Mouse (Mus musculus) cerebellum, adult 11-12 months (tissue): ENCODE measurements around the gene Erf.

Experiments used
- DNase-seq: peaks from one replicate; pipeline ENCODE4 v3.0.0; 2022

The Erf gene

GRCm38 (mm10) chr7:25279861-25280791, 29.6 kb upstream of the Erf start:
- DNase-seq: peak; percentile 83

GRCm38 (mm10) chr7:25279076-25279860, 28.7 kb upstream of the Erf start:
- peak; percentile 95 for DNase-seq

GRCm38 (mm10) chr7:25278341-25279075, 27.9 kb upstream of the Erf start:
- DNase-seq: peak; percentile 93

- no peak for DNase-seq
Observed at GRCm38 (mm10) chr7:25277998-25278340, 27.4 kb upstream of the Erf start.

DNA sequence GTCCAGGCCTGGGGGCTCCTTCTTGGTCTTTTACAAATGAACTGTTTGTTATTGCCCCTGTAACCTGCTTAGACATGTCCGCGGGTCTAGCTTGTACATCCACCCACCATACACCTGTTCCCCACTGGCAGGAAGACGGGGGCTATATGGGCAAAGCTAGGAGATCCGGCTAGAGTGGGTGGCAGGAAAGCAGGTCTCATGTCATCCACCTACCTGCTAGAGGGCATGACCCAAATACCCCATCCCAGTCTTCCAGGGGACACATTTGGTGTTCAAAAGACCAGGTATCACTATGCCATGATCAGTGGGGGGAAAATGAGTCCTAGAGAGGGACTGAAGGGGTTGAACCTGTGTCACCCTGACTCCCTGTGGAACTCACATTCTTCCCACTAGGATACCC, 26.8 kb upstream of the Erf start:
- DNase-seq: peak; percentile 56

DNA sequence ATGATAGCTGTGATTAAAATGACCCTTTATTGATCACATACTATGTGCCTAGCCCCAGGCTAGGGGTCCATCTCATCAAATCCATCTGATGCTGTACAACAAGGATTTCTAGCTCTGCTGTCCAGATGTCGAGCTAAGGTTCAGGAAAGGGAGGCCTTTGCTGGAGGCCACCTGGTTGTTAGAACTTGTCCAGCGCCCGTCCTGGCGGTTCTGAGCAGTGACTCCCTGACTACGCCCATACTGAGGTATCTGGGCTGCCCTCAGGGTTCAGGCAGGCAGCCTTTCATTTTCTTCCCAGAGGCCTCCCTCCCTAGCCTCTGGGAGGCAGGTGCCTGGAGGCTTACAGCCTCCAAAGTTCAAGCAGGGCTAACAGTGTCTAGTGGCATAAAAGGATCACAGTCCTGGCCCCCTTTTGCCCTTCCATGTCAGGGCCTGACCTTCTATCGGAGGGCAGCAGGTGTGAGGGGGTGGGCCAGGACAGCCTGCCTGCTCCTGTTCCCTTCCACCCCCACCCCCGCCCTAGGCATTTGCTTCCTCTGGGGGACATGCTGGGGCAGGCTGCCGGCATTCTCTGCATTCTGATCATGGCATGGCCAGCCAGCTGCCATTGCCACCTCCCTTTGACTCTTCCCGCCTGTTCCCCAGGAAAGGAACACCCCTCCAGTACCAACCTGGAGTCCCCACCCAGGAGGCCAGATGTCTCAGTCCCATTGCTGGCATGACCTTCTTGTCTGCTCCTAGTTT, 25.2 kb upstream of the Erf start:
- peak; percentile 47 for DNase-seq

DNA sequence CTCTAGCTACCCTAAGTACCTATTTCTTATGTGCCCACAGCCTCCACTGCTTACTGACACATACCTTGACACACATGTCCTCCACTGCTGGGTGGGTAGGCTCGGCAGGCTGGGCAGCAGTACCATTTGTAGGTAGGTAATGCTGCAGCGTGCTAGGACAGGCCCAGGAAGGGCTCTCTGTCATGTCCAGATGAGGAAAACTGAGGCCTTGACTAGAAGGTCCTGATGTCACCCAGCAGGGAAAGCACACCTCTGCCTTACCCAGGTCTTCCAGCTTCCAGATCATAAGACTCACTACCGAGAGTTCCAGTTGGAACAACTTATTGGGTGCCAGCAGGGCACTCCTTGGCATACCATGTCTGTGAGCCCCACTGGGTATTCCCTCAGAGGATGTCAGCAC, 24.4 kb upstream of the Erf start:
- no peak for DNase-seq

DNA sequence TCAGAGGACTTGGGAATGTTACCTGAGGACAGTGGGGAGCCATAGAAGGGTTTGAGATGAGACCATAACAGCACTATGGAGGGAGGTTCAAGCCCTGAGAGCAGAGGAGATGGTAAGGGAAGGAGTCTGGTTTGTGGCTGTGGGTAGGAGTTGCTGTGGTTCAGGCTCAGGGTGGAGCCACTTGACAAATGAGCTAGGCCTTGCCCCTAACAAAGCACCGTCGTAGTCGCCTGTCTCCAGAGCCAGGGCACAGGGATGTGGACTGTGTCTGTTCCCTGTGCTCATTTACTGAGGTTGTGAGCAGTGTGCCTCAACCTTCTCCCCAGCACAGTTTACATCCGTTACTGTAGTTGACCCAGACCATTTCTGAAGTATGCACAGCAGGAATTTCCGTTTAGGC, 24.0 kb upstream of the Erf start:
- no peak for DNase-seq

DNA sequence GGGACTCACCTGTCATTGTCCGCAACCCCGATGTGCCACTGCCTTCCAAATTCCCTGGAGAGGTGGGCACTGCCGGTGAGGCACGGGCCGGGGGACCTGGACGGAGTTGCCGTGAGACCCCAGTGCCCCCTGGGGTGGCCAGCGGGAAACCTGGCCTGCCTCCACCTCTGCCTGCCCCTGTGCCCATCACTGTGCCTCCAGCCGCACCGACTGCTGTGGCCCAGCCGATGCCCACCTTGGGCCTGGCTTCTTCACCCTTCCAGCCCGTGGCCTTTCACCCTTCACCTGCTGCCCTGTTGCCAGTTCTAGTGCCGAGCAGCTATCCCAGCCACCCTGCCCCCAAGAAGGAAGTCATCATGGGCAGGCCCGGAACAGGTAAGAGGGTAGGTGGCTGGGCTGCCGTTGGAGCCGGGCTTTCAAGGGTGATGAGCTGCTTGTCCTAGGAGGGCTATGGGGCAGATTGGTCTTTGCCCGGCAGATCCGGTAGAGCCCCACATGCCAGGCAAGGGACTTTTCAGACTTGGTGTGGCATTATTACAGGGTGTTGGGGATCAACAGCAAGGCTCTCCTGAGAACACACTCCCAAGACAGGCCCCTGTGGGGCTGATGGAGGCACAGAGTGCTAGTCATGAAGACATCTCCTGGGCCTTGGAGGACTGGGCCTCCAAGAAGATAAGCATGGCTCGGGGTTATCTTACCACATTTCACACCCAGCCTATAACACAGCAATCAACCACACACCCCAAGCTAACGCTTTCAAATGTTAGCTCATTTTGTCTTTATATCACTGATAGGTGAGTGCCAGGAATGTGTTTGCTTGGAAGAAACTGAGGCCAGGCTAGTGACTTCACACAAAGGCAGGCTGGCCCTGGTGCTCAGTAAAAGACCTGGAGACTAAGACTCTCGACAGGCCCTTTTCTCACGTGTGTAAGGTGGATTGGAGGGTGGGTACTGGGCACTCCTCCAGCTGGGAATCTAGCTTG, 23.0 kb upstream of the Erf start:
- no peak for DNase-seq

DNA sequence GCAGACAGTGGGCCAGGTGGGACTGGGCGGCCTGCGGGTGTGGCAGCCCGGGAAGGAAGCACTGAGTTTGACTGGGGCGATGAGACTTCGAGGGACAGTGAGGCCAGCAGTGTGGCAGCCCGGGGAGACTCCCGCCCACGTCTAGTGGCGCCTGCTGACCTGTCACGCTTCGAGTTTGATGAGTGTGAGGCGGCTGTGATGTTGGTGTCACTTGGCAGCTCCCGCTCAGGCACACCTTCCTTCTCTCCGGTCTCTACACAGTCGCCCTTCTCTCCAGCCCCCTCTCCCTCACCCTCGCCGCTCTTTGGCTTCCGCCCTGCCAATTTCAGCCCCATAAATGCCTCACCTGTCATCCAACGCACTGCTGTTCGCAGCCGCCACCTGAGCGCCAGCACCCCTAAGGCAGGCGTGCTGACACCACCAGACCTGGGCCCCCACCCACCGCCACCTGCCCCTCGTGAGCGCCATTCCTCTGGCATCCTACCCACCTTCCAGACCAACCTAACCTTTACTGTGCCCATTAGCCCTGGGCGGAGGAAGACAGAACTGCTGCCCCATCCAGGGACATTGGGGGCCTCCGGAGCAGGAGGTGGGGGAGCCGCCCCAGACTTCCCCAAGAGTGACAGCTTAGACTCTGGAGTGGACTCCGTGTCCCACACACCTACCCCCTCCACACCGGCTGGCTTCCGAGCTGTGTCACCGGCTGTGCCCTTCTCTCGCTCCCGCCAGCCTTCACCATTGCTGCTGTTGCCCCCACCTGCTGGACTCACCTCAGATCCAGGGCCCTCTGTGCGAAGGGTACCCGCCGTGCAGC, 22.1 kb upstream of the Erf start:
- peak; percentile 65 for DNase-seq

DNA sequence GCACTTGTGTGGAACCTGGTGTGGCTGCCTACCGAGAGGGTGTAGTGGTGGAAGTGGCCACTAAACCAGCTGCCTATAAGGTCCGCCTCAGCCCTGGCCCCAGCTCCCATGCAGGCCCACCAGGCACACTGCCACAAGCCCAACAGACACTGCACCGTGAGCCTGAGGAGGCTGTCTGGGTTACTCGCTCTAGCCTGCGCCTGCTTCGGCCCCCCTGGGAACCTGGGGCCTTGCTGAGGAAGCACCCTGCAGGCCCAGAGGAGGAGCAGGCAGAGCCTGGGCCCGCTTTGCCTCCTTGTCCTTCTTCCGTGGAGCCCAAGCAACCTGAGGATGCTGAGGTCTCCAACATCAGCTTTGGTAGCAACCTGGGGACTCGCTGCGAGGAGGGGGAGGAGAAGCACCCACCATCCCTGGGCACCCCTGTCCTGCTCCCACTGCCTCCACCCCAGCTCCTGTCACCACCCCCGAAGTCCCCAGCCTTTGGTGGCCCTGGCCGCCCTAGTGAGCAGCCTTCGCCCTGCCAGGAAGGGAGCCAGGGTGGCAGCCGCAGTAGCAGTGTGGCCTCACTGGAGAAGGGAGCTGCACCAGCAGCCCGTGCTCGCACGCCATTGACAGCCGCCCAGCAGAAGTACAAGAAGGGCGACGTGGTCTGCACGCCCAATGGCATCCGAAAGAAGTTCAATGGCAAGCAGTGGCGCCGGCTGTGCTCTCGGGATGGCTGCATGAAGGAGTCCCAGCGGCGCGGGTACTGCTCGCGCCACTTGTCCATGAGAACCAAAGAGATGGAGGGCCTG, 21.3 kb upstream of the Erf start:
- peak; percentile 54 for DNase-seq

- peak; percentile 63 for DNase-seq
Observed at GRCm38 (mm10) chr7:25270652-25271633, 20.4 kb upstream of the Erf start.

DNA sequence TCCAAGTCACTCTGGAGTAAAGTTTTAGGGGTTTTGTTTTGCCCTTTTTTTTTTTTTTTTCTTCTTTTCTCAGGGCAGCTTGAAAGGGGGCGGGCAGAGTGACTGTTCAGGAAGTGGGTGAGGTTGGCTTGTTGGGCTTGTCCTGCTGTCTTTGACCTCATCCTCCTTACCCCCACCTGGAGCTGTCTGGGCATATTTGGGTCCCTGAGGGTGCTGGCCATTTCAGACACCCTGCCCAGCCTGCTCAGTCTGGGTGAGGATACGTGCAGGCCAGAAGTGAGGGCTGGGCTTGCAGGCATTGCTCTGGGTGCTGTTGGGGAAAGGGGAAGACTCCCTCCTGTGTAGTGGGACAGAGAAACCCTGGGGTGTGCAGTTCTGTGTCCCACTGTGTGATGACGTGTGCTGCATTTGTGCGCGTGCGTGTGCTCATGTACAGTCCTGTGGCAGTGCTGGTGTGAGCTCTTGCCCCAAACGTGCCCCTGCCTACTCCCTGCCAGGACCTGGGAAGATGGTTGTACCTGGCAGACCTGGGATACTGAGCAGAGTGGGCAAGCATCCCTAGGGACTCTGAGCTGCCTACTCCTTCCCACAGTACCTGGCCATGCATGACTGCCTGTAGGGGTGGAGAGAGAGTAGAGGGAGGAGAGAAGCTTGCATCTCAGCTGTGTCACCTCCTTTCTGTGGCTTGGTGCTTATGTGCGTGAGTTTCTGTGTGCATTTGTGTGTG, 19.1 kb upstream of the Erf start:
- DNase-seq: peak; percentile 71

DNA sequence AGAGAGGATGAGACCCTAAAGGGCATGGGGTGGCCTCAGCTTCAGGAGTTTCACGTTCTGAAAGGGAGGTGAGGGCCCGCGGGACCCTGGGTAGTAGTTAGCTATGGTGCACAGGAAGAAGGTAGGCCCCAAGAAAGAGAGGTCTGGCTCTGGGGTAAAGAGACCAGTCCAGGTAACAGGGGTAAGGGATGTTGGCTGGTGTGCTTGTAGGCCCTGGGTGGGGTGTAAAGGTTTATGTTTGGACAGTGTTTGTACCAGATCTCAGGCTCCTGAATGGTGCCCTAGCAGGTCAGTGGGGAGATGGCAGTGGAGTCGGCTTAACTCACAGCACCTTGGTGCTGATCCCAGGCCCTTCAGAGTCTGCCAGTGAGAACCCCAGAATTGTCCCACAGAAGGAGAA, 18.5 kb upstream of the Erf start:
- peak; percentile 64 for DNase-seq

GRCm38 (mm10) chr7:25268588-25268987, 18.0 kb upstream of the Erf start:
- DNase-seq: no peak

DNA sequence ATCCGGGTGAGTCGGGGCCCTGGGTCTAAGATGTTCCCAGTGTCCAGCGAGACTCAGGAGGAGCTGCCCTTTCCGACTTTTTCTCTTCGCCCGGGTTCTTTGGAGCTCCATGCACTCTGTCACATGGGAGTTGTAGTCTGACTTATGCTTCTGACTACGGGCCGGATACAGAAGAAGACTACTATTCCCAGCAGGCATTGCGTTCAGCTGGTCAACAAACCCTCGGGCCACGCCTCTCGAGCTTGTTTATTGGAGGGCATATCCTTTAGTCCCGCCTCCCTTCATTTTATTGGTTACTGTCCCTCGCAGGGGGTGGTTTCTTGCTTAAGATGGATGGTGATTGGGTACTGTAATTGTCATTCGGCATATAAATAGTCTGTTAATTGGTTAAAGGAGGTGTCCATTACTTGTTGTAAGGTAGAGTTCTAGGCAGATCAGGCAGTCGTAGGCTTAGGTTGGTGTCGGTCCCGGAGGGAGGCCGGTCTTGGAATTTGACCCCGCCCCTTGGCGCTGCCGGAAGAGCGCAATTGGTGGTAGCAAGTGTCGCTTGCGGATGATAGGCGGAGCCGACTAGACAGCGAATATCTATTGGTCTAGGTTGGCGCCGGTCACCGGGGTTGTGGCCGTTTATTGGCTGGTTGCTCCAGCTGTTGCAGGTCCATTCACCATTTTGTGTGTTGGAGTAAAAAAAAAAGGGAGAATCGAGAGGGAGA, 17.3 kb upstream of the Erf start:
- peak; percentile 100 for DNase-seq

GRCm38 (mm10) chr7:25267301-25267750, 16.8 kb upstream of the Erf start, which contains the start of gene Cic:
TSS of gene Cic (plus strand) at chr7:25267704.
- DNase-seq: peak; percentile 99
